Mouse (Mus musculus): ENCODE measurements at regions not wholly inside any gene's neighbourhood (a gene's known extent, or its start where the extent isn't known, plus 50 kb on each side); places are given as distances from the start of the nearest gene placed in this dataset.
"Not testable (repeated sequence)": the region's sequence is repeated elsewhere in the genome, so short reads cannot be mapped to it uniquely, and the experiment has no call there.

DNA sequence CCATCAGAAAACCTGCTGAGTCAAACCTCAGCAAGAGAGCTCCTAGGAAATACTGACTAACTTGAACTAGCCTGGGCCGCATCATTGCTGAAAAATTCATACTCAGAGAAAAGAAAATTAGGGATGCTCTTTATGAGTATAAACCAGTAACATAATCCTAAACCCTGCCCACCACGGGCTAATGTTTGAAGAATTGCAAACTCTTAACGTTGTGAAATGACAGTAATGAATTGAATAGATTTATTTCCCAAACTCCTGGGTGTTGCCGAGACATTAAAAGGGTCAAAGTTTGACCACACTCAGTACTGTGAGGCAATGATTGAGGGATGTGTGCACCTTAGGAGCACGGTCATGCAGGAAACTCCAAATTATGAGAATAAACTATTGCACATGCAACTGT, 125.3 kb downstream of the Gipc2 start:
- DNase-seq: no peak

DNA sequence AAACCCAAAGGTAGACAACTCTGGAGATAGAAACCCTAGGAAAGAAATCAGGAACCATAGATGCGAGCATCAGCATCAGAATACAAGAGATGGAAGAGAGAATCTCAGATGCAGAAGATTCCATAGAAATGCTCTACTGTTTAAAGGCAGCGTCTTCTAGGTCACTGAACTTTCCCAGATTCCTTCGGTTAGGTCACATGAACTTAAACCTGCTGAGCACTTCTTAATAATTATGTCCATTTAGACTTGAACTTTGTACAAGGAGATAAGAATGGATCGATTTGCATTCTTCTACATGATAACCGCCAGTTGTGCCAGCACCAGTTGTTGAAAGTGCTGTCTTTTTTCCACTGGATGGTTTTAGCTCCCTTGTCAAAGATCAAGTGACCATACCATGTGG, 129.2 kb downstream of the Gipc2 start:
- DNase-seq: not testable (repeated sequence)

DNA sequence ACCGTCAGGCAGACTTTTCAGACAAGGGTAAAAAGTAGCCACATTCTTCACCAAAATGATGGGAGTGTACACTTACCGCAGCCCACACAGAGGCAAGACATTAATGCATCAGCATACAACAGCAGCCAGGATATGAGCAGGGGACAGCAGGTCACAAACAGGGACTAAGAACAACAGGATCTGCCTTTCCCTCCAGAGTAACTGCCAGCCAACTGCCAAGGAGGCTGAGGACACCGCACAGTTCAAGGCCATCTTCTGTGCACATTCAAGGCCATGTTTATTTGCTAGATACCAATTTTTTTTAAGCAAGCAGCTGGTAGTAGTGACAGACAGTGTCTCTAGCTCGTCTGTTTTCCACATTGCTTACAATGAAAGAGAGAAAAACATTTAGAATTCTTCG, 130.6 kb downstream of the Gipc2 start:
- no peak for DNase-seq

DNA sequence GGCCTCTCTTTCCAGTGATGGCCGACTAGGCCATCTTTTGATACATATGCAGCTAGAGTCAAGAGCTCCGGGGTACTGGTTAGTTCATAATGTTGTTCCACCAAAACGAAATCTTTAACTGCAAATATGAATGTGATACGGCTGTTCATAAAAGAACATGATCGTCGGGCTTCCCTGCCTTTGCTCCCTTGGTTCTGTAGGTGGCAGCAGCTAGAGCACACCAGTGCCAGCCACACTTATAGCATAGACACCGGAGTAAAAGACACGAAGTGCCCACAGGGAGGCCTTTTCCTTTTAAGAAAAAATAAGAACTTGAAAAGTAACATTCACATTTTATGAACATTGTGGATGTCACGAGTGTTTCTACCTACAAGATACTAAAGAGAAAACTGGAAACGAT, 131.3 kb downstream of the Gipc2 start:
- no peak for DNase-seq

DNA sequence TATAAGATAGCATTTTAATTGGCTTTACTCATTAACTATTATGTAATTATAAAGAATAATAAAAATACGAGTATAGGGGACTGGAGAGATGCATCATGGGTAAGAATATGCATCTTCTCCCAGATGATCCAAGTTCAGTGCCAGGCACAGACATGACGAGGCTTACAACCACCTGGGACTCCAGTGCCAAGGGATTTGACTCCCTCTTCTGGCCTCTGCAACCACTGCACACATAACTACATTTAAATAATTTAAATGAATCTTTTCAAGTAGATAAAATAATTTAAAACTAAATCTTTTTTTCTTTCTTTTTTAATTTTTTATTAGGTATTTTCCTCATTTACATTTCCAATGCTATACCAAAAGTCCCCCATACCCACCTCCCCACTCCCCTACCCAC, 131.8 kb downstream of the Gipc2 start:
- no peak for DNase-seq

DNA sequence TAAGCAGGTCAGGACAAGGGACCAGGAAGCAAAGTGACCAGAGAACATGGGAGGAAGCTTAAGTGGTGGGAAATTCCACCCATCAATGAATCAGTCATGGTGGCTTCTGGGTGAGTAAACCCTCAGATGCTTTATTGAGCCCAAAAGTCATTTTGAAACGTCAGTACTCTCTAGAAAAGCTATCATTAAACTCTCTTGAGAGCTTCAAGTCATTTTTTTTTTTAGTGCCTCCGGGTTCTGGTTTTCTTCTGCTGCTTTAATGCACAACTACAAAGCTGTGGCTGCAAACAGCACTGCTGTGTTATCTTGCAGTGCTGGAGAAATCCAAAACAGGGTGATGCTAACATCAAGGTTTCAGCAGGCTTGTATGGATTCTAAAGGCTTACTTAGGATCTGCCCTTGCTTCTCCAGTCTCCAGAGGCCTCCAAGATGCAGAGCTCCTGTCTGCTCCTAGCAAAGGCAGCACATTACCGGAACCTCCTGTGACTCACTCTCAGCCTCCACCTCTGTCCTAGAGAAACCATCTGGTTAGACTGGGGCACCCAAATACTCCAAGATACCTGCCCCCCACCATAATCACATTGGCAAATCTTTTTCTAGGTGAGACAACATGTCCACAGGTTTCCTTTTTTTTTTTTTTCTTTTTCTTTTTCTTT, 133.2 kb downstream of the Gipc2 start:
- no peak for DNase-seq

GRCm38 (mm10) chr3:152028695-152029094, 137.3 kb downstream of the Gipc2 start:
- no peak for DNase-seq

DNA sequence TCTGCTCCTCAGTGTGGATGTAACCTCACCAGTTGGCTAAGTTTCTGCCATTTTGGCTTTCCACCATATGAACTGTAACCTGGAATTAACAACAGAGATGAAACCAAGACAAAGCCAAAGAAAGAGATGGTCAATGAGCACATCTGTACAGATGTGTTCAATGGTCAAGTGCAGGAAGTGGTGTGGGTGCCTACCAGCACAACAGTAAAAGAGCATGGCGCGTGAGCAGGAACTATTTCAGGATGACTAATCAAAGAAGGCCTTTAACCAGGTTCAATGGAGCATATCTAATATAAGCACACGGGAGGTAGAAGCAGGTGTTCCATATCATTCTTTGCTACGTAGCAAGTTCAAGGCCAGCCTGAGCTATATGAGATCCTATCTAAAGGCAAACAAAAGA, 140.0 kb downstream of the Gipc2 start:
- no peak for DNase-seq

DNA sequence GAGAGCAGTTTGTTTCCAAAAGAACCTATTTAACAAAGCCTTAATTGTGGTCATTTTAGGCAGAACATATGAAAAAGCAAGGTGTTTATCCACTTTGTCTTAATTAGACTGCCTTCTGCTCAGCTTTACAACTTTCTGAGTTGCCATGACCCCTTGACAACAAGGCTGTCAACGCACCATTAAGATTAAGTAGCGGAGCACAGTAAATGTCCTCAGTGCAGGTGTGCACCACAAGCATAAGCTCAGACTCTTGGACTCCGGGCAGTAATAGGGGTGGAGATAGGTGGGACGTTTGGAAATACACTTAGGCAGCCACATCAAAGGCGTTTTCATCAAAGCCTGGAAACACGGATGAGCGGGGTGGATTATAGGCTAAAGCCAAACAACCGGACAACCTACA, 140.9 kb downstream of the Gipc2 start:
- no peak for DNase-seq

- DNase-seq: no peak
Observed at GRCm38 (mm10) chr3:152006747-152007146, 159.3 kb downstream of the Gipc2 start.

DNA sequence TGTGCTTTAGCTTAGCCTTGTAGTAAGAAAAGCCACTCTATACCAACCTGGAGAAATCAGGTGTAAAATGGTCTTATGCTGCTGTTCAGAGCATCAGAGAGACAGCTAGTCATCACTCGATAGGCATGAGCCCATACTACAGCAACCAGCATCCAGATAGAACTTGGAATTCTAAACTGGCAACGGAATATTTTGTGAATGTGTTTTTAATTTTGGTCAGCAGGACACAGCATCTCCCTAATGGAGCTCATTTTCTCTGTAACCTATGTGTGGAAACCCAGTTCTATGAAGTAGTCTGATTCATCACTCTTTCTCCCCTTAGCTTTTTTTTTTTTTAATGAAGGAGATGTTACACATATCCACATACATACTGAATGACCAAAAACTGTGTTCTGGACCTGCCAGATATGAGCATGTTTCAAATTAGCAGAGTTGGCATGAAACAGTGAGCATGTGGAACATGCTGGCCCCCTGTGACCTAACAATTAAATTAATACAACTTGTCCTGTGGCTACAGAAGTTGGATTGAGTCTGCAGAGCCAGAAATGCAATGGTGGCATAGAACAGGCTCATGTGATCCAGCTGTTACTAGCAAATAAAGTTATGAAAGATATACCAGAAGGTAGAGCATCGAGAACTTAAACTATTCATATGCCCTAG, 160.5 kb downstream of the Gipc2 start:
- no peak for DNase-seq

GRCm38 (mm10) chr3:152004411-152004955, 161.5 kb downstream of the Gipc2 start:
- DNase-seq: no peak

DNA sequence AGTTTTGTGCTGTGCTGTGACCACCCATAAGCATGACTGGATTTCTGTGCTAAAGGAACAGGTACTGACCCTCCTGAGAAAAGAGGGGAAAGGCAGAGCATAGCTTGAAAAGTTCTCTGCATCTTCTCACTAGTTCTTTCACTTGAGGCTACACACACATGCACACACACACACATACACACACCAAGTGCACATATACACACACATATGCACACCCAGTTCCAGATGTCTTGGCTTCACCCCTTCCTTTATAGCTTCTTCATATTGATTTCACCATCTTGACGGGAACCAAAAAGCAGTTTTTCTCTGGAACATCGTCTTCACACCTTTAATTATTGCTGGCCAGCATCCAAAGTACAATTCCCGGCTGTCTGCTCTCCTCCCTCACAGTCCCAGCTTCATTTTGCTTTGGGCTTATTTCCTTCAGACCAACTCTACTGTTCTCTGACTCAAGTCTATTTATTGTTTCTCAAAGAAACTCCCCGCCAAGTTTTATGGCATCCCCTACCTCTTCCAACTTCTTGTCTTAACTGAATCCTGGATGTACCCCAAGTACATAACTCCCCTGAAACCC, 160.2 kb upstream of the Ptgfr start:
- no peak for DNase-seq

DNA sequence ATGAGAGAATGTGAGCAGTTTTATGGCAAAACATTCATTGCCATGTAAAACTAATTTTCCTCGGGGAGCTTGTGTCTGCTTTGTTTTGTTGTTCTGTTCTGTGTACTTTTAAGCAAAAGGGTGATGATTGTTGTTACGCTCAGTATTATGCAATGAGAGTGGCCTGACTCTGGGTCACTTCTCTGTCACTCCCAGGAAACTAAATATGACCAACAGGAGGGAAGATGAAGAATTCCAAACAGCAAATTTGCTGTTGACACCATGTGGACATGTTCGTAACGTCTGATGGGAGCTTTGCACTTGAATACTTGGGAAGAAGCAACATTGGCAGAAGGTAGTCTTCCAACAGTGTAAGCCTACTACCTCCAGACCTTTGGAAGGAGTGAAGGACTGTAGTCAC, 159.7 kb upstream of the Ptgfr start:
- DNase-seq: no peak

DNA sequence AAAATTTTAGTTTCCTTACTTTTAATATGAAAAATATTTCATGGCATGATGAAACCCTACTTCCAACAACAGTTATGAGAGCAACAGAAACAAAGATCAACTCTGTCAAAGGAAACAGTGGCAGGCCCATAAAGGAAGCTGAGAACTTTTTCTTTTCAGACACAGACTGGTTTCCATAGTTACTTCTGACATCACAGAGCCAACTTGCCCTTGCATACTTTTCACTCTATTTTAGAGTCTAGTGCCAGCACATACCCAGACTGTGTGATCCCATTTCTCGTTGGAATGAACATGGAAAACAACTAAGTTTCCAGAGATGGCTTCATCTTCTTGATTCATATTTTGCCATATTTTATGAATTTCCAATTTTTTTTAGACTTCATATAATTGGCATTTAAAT, 150.8 kb upstream of the Ptgfr start:
- DNase-seq: no peak

- no peak for DNase-seq
Observed at GRCm38 (mm10) chr3:151978136-151978535, 140.7 kb upstream of the Ptgfr start.

GRCm38 (mm10) chr3:151977651-151978050, 140.2 kb upstream of the Ptgfr start:
- no peak for DNase-seq

GRCm38 (mm10) chr3:151949865-151950264, 112.4 kb upstream of the Ptgfr start:
- no peak for DNase-seq

GRCm38 (mm10) chr3:151948015-151948645, 110.7 kb upstream of the Ptgfr start:
- no peak for DNase-seq

DNA sequence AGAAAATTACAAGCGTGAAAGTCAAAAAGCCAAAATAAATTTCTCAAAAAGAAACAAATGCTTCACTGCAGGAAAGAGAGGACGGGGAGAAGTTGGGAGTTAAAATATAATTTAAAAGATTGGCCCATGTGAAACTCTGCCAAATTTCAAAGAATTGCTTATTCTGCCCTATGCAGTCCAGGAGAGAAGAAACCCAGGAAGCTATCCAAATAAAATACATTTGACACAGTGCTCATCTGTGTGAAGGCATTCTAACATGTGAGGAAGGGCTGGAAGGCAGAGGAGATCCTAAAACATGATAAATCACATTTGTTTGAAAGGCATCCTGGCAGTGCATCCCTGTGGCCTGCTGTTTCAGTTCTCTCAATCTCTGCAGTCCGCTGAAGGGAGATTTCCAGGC, 108.5 kb upstream of the Ptgfr start:
- no peak for DNase-seq

DNA sequence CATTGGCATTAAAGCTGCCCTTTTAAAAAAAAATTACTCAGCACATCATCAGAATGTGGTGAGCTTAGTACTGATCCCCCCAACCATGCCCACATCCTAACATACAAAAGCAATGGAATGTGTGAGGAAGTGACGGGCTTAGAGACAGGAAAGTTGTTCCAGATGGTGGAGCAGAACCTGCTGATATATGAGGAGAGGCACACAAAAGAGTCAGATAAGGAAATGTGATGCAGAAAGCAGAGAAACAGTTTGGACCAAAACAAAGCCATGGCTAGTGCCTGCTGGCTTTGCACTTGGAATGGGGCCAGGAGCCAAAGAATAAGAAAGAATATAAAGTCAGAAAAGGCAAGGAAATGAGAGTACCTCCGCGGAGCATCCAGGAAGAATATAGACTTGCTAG, 106.1 kb upstream of the Ptgfr start:
- DNase-seq: no peak

DNA sequence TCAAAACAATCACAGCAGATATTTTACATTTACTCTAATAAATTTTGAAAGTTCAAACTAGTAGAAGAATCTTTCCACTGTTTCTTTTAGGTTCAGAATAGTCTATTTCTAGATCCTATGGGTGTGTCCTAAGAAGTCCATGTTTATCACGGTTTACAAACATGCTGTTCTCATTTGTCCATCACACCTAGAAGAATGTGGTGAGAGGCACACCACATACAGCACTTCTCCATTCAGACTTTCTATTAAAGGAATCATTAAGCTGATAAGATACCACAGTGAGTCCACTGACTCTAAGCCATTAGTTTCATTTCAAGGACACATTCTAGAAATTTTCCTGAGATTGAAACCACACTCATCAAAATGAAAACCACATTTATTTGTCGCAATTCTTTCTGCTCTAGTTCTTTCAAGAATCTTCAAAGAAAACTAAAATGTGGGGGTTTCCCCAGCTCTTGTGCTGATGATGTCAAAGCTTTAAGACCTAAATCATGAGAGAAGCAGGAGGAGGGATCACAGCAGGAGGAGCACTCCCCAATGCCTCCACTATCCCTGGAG, 101.1 kb upstream of the Ptgfr start:
- DNase-seq: no peak

DNA sequence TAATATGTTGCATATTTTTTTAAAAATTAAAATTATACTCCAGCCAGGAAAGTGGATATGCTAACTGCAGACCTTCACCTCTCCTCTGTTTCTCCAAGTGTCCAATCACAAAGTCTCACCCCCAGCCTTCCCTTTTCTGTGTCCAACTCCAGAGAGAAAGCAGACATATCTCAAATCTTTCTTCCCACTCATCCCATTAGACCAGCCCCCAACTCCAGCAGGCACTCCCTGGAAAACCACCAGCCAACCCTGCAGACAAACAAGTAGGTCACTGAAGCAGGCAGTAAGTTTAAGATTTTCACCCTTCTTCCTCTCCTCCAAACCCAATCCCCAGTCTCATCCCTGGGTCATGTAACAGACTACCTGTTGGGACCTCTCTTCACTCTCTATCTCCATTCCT, 94.2 kb upstream of the Ptgfr start:
- no peak for DNase-seq

DNA sequence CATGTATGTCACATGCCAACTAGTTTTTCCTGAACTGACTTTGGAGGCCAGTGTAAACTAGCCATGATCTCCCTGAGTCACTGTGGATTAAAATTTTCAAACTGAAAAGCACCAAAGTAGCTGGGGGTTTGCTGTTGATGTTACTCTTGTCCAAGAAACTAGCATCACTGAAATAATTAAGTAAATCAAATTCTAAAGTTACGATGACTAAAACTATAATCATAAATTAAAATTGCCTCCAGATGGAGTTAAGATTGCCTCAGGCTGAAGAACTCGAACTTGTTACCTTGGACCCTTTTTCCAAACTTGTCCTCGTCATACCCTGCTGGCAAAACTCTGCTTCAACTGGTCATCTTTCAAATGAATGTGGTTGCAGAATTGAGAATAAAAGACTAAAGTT, 93.7 kb upstream of the Ptgfr start:
- DNase-seq: no peak
